ENCODE assay signal across 8 mouse cellular contexts in the genomic region with DNA sequence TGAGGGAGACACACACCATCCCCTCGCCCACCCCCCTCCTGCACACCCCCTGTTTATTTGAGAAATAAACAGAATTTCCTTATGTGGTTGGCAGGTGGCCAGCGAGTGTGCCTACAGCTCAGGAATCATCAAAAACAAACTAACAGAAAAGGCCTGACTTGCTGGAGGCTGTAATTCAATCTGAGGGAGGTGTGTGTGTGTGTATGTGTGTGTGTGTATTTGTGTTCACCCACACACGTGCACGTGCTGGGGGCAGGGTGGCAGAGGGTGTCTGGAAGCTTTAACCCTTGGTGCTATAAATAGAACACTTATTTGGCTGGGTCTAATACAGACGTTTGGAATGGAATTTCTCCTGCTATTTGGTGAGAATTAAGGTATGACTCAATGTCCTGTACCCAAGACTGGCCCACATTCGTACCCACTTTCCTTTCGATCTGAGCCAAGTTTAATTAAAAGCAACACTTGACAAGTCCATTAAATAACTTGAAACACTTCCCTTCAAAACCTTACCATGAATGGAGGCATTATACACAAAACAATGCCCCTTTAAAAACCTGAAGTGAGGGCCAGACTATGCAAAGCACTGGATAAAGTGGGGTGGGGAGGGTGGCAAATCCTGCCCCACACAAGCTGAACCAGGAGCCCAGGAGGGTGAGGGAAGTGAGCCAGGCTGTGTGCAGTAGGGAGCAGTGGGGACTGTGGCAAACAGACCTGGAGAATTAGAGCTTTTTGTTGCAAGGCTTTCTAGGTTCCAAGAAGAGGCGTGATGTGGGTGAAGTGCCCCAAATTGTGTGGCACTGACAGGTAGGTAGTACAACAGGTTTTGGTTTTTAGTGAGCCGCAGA. TPM values are rescaled to one million over a fixed set of nuclear protein-coding genes. Genes with fewer than 3 reads are reported as not detected.
DNase-seq lines count a peak whose midpoint lies in the region.

No protein-coding gene starts in this region.

- peak; percentile 15 for DNase-seq in adrenal gland, postnatal 14 days
- no peak for DNase-seq in adrenal gland, adult 18-20 months (ENCODE audit: low spot score in 2 of 2)
- peak; percentile 33 to 38 for DNase-seq in right cerebral cortex, postnatal 10 days (ENCODE audit: low spot score in 2 of 2)
- DNase-seq in right cerebral cortex, adult 18-20 months = no peak
- DNase-seq in kidney, postnatal 4 days = peak; percentile 53 to 62
- DNase-seq in urinary bladder, adult 18-20 months (ENCODE audit: low spot score in 2 of 2) = no peak
- DNase-seq in gastrocnemius, adult 8-10 months (ENCODE audit: low spot score in 2 of 2) = no peak
- DNase-seq in adrenal gland, adult 2 months = no peak

RNA-seq across cellular contexts. Expression of a gene that starts 20.1 kb away (rescaled TPM):
- total RNA-seq in adrenal gland, postnatal 14 days (2021) = 99.6 and 103 TPM in 2 replicates
- 10 to 100 TPM; 79.9 to 80.3 TPM for total RNA-seq in adrenal gland, adult 18-20 months (2021)
- 10 to 100 TPM; 50.1 to 61.3 (median 55.3) TPM for total RNA-seq in gastrocnemius, adult 8-10 months (2022)
- total RNA-seq in adrenal gland, adult 2 months (2021) = 100 to 1,000 TPM in 1 of 2 experiments, 10 to 100 TPM in 1; 63.9 to 103 TPM
- 35.8 and 42.1 TPM in 2 replicates for polyA plus RNA-seq in adrenal gland, adult 2 months (2012; rRNA removed)

Comparison
In these comparisons a context has a peak if more than half of its experiments do, and no peak if none do; other contexts are left out.
1. DNase-seq: peak in adrenal gland, postnatal 14 days (single experiment), right cerebral cortex, postnatal 10 days (2 of 2) and kidney, postnatal 4 days (2 of 2); none in adrenal gland, adult 18-20 months (0 of 2), right cerebral cortex, adult 18-20 months (single experiment), urinary bladder, adult 18-20 months (0 of 2), gastrocnemius, adult 8-10 months (0 of 2) and adrenal gland, adult 2 months (single experiment).